Mouse (Mus musculus) hindbrain, embryonic 13.5 days (tissue): ENCODE results near the gene Trpm5. TPM values are rescaled to one million over a fixed set of nuclear protein-coding genes. Genes with fewer than 3 reads are reported as not detected.
A peak's percentile ranks its signal among the peaks of the same experiment; 100 is the strongest.

Source experiments
- ATAC-seq: fragments of 200-750 bp; cut with Nextera tagmentation; 2 replicates; pipeline ENCODE4 v1.8.0; 2017; ENCODE audit warnings: moderate TSS enrichment; ENCODE audit not compliant: low FRiP score
- H3K27ac ChIP-seq: fragments of 300-500 bp; sonication (generic); 2 replicates; pipeline ENCODE4 v1.5.1; 2015; ENCODE audit warnings: inconsistent platforms, mild to moderate bottlenecking, moderate library complexity
- H3K27me3 ChIP-seq: fragments of 300-500 bp; sonication (generic); 2 replicates; pipeline ENCODE4 v1.6.1; 2015; ENCODE audit warnings: mild to moderate bottlenecking, inconsistent platforms
- H3K36me3 ChIP-seq: fragments of 300-500 bp; sonication (generic); 2 replicates; pipeline ENCODE4 v1.6.1; 2015; ENCODE audit warnings: mild to moderate bottlenecking, inconsistent platforms
- H3K4me1 ChIP-seq: fragments of 300-500 bp; sonication (generic); replicated peaks from 2 replicates; pipeline ENCODE4 v1.6.1; 2015; ENCODE audit warnings: inconsistent platforms
- H3K4me2 ChIP-seq: fragments of 300-500 bp; sonication (generic); 2 replicates; pipeline ENCODE4 v1.6.1; 2015; ENCODE audit warnings: inconsistent platforms, mild to moderate bottlenecking, moderate library complexity
- H3K4me3 ChIP-seq: fragments of 300-500 bp; sonication (generic); 2 replicates; pipeline ENCODE4 v1.5.1; 2015; ENCODE audit warnings: mild to moderate bottlenecking, inconsistent platforms
- H3K9ac ChIP-seq: fragments of 300-500 bp; sonication (generic); 2 replicates; pipeline ENCODE4 v1.6.1; 2015; ENCODE audit warnings: mild to moderate bottlenecking, inconsistent platforms
- H3K9me3 ChIP-seq: fragments of 300-500 bp; sonication (generic); 2 replicates; pipeline ENCODE4 v1.6.1; 2016; ENCODE audit warnings: inconsistent platforms
- WGBS: fragments of 180-500 bp; shearing (Covaris S2); methylation state at CpG from one replicate; pipeline ENCODE4 v1.1.7; 2015; 5-methylcytosine and 5-hydroxymethylcytosine counted together
- polyA plus RNA-seq: library from polyadenylated mRNA; unstranded; fragments of >200 nt; fragmentation: Nextera tagmentation; extraction: Ambion mirVana; gene quantifications from 2 replicates; pipeline ENCODE4 v1.2.1, GENCODE M21; 2015

The Trpm5 gene
- polyA plus RNA-seq, 1 experiment from 2014 or later: 1.4 TPM

DNA sequence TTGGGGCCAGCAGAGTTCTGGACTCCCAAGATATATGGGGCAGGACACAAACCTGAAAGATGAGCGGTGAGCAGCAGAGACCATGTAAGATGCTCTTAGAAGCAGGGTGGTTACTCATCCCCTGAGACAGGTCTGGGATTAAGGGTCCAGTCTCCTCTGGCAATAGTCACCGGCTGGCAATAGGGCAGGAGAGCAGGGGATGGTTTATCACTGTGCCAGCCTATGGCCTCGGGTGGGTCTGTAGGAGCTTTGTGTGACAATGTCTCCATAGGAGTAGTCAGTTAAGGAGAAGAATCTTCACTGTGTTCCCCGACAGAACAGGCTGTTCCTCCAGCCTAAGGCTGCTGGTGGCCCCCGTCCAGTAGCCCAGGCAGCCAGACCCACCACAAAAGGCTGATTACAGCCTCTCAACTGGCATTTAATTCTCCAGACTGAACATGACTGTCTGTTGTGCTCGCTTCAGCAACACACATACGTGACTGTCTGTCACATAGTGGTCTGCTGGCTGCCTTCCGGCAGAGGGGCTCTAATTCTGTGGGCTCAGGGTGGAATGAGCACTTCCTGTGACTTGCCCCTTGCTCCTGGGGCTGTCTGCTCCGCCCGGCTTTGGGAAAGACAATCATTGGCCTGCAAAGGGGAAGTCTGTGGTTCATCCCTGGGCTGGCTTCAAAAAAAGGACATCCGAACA lies 38.8 kb downstream of the Trpm5 start:
- H3K9me3 ChIP-seq: no peaks in the 10 kb centered on the region
- ATAC-seq: no peak
- H3K36me3 ChIP-seq: no peaks in the 10 kb centered on the region
- H3K27me3 ChIP-seq: no peaks in the 10 kb centered on the region
- peaks cover 68% of the 10 kb centered on the region for H3K4me1 ChIP-seq
- WGBS: 80% methylated on average over 11 of the region's 11 CpGs
- peak overlapping the region; percentile 89; the same call in 1 of the 2 replicates for H3K9ac ChIP-seq
- H3K4me2 ChIP-seq: peak overlapping the region; percentile 88
- 0 out of 2 replicates have a peak overlapping the region, but pooled peaks have one; percentile 20 for H3K27ac ChIP-seq
- no peak overlapping the region for H3K4me3 ChIP-seq

- peak overlapping the region; percentile 89 for H3K9ac ChIP-seq
- peaks cover 67% of the 10 kb centered on the region for H3K4me1 ChIP-seq
- no peaks in the 10 kb centered on the region for H3K27me3 ChIP-seq
- H3K4me2 ChIP-seq: peak overlapping the region; percentile 88
- H3K36me3 ChIP-seq: no peaks in the 10 kb centered on the region
- no peaks in the 10 kb centered on the region for H3K9me3 ChIP-seq
- H3K4me3 ChIP-seq: peak overlapping the region; percentile 82
- ATAC-seq: no peak
- no peak overlapping the region for H3K27ac ChIP-seq
- 86% methylated on average over 3 of the region's 3 CpGs for WGBS
These were observed 39.4 kb downstream of the Trpm5 start for GRCm38 (mm10) chr7:143055001-143055400.

DNA sequence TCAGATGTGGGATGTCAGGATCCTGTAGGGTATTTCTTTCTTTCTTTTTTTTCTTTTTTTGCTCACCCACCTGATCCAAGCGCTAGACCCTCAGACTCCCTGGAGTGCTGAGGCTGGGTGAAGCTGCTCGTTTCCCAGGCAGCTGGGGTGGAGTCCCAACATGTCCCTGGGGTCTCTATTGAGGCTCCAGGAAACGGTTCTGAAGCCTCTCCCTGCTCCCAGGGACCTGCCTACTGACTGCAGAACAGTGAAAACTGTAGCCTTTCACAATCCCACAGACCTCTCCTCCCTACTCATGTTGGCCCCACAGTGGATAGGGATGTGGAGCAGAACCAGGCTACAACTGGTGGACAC lies 39.9 kb downstream of the Trpm5 start:
- H3K4me3 ChIP-seq: peak overlapping the region; percentile 82
- 44% methylated on average over 2 of the region's 3 CpGs for WGBS

GRCm38 (mm10) chr7:143053961-143054611 lies 40.4 kb downstream of the Trpm5 start:
- 70% methylated on average over 11 of the region's 11 CpGs for WGBS
- H3K36me3 ChIP-seq: no peaks in the 10 kb centered on the region
- peaks cover 64% of the 10 kb centered on the region for H3K4me1 ChIP-seq
- ATAC-seq: no peak
- peak overlapping the region; percentile 87 for H3K27ac ChIP-seq
- peak overlapping the region; percentile 88 for H3K4me2 ChIP-seq
- H3K9ac ChIP-seq: peak overlapping the region; percentile 89
- no peaks in the 10 kb centered on the region for H3K9me3 ChIP-seq
- peak overlapping the region; percentile 82 for H3K4me3 ChIP-seq
- H3K27me3 ChIP-seq: no peaks in the 10 kb centered on the region

More for the DNA sequence above, 39.9 kb downstream of the Trpm5 start:
- Histone ChIP-seq H3K27ac (no peak overlapping the region), H3K4me2 (peak overlapping the region; percentile 88), H3K4me1 (peaks cover 67% of the 10 kb centered on the region), H3K9me3 (no peaks in the 10 kb centered on the region), H3K27me3 (no peaks in the 10 kb centered on the region), H3K36me3 (no peaks in the 10 kb centered on the region), H3K9ac (peak overlapping the region; percentile 89)
- no peak for ATAC-seq

DNA sequence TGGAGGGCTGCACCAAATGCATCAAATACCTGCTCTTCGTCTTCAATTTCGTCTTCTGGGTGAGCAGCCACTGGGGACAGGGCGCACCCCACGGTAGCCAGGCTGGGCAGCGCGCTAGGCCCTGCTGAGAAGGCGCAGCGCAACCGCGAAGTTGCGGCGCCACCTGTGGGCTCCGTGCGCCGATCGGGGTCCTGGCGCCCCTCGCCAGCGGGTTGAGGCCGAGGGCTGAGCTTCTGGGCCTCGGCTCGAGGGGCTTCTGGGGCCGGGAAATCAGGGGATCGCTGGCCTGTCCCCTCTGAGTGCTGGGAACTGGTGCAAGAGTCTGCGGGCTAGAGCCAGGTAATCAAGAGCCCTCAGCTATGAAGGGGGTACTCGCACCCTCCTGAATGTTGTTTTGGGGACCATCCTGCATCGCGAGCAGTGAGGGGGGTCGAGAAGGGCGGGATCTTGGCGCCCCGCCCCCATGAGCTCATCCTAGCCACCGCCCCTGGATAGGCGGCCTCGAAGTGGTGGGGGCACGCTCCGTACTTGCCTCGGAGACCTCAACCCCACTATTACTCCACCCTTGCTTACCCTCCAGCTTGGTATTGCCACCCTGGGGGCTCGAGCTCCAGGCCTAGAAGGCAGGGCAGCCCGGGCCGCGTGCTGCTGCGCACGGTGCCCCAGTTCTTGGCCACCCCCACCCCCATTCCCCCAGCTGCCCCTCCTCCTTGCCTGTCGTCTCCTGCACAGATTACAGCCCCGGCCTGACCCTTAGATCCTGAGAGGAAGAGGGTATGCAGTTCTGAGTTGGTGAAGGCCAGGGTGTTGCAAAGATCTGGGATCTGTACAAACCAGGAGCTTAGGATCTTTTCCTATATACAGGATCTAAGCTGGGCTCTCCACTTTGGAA lies 41.2 kb downstream of the Trpm5 start:
- WGBS: under 1% methylated on average over 44 of the region's 46 CpGs

DNA sequence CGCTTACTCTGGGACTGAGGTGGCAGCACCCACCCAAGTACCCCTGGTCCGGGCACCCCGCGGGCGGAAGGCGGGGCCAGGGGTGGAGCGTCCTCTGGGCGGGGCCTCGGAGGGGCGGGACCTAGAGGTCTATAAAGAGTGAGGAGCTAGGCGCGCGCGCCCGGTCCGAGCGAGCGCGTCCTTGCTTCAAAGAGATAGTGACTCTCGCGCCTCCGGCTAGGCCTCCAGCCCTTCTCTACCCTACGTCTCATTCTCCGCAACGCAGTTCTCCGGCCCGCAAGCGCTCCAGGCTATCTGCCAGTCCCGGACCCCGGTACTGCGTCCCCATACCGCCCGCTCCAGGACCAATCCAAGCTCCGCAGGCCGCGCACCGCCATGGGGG lies 41.8 kb downstream of the Trpm5 start, which contains the start of gene Cd81:
TSS of gene Cd81 (plus strand) at position 114 of the 382 bp plus-strand sequence.
- peak within 1 kb of the TSS; percentile 87 for H3K27ac ChIP-seq
- H3K4me1 ChIP-seq: peaks cover 50% of the 10 kb centered on the region
- WGBS: under 1% methylated on average over 37 of the region's 37 CpGs
- H3K4me3 ChIP-seq: peak within 1 kb of the TSS; percentile 82
- ATAC-seq: peak; percentile 73
- H3K9ac ChIP-seq: peak within 1 kb of the TSS; percentile 89
- H3K36me3 ChIP-seq: no peaks in the 10 kb centered on the region
- no peaks in the 10 kb centered on the region for H3K9me3 ChIP-seq
- H3K27me3 ChIP-seq: no peaks in the 10 kb centered on the region
- peak within 1 kb of the TSS; percentile 88 for H3K4me2 ChIP-seq

More for the DNA sequence above, 41.2 kb downstream of the Trpm5 start:
- peak overlapping the region; percentile 88 for H3K4me2 ChIP-seq
- H3K36me3 ChIP-seq: no peaks in the 10 kb centered on the region
- peak; percentile 79 for ATAC-seq
- H3K4me1 ChIP-seq: peaks cover 56% of the 10 kb centered on the region
- peak overlapping the region; percentile 82 for H3K4me3 ChIP-seq
- H3K9me3 ChIP-seq: no peaks in the 10 kb centered on the region
- H3K27ac ChIP-seq: peak overlapping the region; percentile 87
- H3K27me3 ChIP-seq: no peaks in the 10 kb centered on the region
- H3K9ac ChIP-seq: peak overlapping the region; percentile 89

DNA sequence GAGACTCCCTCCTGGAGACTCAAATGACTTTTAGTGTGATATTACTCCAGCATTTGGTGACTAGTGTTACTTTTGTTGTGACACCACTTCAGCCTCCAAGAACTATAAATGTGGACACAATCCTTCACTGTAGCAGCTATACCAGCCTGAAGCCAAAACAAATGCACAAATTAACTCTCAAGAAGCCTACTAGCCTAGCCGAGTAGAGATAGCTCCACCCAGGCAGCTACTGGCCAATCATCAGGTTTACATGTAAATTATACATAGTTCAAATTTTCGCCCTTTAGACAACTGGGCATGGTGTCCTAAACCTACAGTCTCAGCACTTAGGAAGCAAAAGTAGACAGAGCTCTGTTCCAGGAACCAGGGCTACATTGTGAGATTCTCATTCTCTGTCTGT lies 43.1 kb downstream of the Trpm5 start:
- no peak for ATAC-seq
- Histone ChIP-seq H3K9ac (no peak overlapping the region), H3K27ac (no peak overlapping the region), H3K4me3 (no peak overlapping the region), H3K9me3 (no peaks in the 10 kb centered on the region), H3K4me1 (peaks cover 38% of the 10 kb centered on the region), H3K36me3 (no peaks in the 10 kb centered on the region), H3K27me3 (no peaks in the 10 kb centered on the region), H3K4me2 (no peak overlapping the region)
- WGBS: 82% methylated on average over 2 of the region's 2 CpGs

GRCm38 (mm10) chr7:143049841-143050816 lies 44.3 kb downstream of the Trpm5 start:
- no peaks in the 10 kb centered on the region for H3K9me3 ChIP-seq
- WGBS: 99% methylated on average over 3 of the region's 3 CpGs
- H3K4me3 ChIP-seq: no peak overlapping the region

DNA sequence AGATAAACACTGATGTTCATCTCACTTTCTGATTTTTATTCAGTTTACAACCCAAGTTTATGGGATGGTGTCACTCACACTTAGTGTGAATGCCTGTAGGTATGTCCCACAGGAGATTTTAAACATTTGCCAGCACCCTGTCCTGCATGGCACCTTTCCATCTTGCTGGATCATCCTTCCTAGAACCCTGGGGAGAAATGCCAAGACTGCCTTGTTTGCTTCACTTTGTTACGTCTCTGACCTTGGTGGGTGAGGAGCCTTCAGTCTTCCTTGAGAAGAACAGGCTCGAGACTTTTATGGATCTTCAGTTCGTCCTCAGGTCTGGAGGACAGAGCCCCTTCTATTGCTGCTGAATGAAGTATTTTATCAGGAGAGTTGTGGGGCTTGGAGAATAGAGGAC lies 45.1 kb downstream of the Trpm5 start:
- H3K9me3 ChIP-seq: no peaks in the 10 kb centered on the region
- no peaks in the 10 kb centered on the region for H3K27me3 ChIP-seq
- H3K4me2 ChIP-seq: no peak overlapping the region
- H3K4me1 ChIP-seq: peaks cover 19% of the 10 kb centered on the region
- H3K4me3 ChIP-seq: no peak overlapping the region
- ATAC-seq: no peak
- H3K9ac ChIP-seq: no peak overlapping the region
- 82% methylated on average over 3 of the region's 3 CpGs for WGBS
- H3K36me3 ChIP-seq: no peaks in the 10 kb centered on the region; the same call in 1 of the 2 replicates
- no peak overlapping the region for H3K27ac ChIP-seq

More at GRCm38 (mm10) chr7:143049841-143050816, 44.3 kb downstream of the Trpm5 start:
- Histone ChIP-seq H3K36me3 (no peaks in the 10 kb centered on the region), H3K27me3 (no peaks in the 10 kb centered on the region), H3K4me1 (peaks cover 27% of the 10 kb centered on the region), H3K4me2 (no peak overlapping the region), H3K27ac (no peak overlapping the region), H3K9ac (no peak overlapping the region)
- ATAC-seq: no peak

GRCm38 (mm10) chr7:143046358-143046757 lies 48.1 kb downstream of the Trpm5 start:
- Histone ChIP-seq H3K4me1 (no peaks in the 10 kb centered on the region), H3K27me3 (no peaks in the 10 kb centered on the region), H3K9me3 (no peaks in the 10 kb centered on the region), H3K27ac (no peak overlapping the region), H3K9ac (no peak overlapping the region), H3K36me3 (no peaks in the 10 kb centered on the region; the same call in none of the 2 replicates), H3K4me3 (no peak overlapping the region), H3K4me2 (no peak overlapping the region)
- 83% methylated on average over 7 of the region's 7 CpGs for WGBS
- ATAC-seq: no peak

GRCm38 (mm10) chr7:143044826-143045206 lies 49.6 kb downstream of the Trpm5 start:
- H3K27me3 ChIP-seq: no peaks in the 10 kb centered on the region
- H3K36me3 ChIP-seq: no peaks in the 10 kb centered on the region; the same call in none of the 2 replicates
- ATAC-seq: no peak
- no peak overlapping the region for H3K4me3 ChIP-seq
- no peaks in the 10 kb centered on the region for H3K9me3 ChIP-seq
- no peak overlapping the region for H3K9ac ChIP-seq
- H3K4me2 ChIP-seq: no peak overlapping the region
- no peak overlapping the region for H3K27ac ChIP-seq
- no peaks in the 10 kb centered on the region for H3K4me1 ChIP-seq
